Mouse (Mus musculus) ZHBTc4 (cell line): ENCODE results near the gene Eef1akmt2.

Experiments used
- DNase-seq: peaks from one replicate; pipeline ENCODE4 v3.0.0-alpha.2; 2011; ENCODE audit warnings: low read depth, low spot score

The Eef1akmt2 gene

DNA sequence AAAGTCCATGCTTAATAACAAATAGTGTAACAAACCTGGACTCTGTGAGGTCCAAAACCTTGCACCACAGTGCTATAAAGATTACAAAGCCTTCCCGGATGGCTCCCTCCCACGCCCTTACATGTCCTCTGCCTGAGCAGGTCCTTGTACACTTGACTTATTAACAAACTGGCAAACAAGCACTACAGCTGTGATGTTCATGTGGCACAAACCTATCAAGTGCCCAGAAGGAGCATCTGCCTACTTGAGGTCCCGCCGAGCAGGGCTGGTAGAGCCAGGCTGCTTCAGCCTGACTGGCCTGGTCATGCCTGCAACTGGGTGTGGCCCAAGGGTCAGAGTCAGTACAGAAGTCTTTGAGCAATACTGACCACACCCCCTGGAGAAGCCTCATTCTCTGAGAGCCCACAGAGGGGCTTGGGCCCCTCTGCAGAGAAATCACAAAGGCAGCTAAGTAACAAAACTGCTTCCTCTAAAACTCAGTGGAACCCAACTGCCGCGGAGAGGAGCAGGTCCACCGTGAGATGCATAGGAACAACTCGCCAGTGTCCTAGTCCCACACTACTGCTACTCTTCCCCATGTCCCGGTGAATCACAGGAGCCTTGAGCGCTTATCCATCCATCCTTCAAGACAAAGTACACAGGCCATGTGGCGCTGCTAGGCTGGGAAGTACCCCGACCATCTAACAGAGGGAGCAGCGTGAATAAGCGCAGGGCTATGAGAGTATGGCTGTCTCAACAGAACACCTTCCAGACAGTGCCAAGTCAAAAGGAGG lies 61.8 kb downstream of the Eef1akmt2 start:
- DNase-seq, result no peak

DNA sequence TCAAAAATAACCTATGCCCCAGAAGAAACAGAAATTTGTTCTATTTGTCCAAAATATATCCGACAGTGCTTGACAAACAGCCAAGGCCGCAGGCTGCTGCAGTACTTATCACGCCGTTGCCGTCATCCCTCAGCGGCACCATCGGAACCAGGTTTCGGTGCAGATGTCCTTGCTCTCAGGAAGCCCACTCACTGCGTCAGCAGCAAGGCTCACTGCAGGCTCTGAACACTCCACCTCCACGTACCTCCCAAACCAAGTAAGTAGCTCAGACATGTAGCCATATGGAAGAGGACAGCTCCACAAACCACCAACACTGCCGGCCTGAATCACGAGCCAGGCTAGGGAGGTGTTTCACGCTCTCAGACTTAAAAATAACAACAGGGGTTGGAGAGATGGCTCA lies 63.6 kb downstream of the Eef1akmt2 start:
- no peak for DNase-seq

DNA sequence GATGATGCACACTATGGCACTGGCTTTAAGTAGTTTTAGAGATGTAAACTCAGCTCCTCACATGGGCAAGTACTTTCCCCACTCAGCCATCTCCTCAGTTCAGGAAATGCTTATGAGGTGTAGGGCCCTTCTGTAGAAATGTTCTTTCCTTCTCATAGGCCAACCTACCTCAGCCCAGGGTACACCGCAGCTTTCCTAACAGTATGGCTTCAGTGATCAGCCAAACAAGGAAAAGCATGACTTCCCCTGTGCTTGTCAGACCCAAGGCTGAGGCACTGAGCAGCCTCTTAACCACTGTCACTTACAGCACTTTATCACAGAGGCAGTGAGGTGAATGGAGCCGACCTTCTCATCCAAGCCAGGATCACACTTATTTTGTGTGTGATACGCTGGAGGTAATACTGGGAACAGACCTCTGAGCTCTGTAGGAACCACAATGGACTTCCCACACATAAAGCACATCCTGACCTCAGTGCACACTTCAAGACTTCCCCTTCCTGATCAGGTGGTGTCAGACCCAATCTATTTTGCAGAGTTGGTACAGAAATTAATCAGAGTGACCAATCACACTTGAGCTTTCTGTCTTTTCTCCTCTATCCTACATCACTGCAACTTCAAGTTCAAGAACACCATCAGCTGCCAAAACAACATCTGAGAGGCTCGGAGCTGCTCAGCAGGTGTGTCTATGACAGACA lies 64.8 kb downstream of the Eef1akmt2 start:
- DNase-seq, result no peak

DNA sequence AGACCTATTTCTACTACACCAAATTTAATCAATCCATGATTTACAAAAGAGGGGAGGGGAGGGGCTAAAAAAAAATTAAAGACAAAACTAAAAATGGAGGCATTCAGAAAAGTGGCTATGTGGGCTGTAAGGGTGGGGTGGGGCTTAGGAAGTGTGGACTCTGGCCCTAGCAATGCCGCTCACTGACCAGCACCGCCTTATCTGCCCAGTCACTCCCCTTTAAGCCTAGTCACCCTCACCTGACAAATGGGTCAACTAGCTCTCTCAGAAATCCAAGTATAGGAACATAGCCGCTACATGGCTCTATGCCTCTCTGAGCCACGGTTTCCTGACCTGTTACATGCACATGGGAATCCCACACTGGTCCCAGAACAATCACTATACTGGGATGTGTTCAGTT lies 65.5 kb downstream of the Eef1akmt2 start:
- no peak for DNase-seq

DNA sequence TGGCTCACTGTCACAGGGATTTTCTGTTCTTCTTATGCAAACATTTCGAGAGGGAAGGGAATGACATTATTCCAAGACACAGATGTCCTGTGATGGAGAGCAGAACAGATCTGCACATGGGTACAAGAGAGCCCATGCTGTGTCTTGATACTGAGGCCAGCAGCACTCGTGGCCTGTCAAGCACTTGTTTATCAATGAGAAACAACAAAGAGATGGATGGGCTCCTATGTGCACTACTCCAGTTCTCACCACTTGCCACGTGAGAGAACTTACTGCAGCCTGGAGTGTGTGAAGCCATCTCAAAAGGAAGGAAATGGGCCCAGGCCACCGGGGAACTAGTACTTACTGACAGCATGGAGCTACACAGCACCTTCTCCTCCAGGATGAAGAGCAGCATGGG lies 66.0 kb downstream of the Eef1akmt2 start:
- no peak for DNase-seq

DNA sequence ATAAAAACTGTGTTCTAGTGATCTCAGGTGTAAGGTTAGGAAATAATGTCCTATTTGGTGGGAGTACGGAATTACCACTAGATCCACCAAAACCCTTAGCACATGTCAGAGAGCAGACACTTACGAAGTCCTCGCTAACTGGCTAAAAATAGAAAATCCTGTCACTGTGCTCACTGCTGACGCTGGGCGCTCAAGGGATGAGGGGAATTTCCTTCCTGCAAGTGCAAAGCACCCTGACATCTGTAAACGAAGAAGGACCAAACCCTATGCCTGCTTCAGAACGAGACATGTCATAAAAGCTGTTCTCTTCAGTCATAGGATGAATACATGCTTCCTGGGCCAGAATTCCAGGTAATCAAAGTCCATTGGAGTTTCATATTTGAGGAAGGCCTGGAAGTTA lies 66.5 kb downstream of the Eef1akmt2 start:
- DNase-seq, result no peak

DNA sequence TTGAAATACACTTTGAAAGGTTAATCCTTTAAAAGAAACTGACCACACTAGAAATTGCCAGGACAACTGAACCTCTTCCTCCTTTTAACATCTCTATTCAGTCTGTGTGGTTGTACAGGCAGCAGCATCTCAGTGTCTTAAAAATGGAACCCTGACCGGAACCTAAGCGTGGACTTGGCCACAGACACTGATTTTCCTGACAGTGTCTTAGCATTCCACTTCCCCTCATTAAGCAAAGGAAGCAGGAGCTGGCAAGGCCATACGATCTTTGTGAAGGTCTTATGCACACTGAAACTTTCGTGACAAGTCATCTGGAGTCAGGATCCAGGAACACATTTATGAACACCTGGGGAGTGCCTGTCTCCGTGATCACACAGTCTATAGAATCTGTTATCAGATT lies 68.4 kb downstream of the Eef1akmt2 start:
- no peak for DNase-seq

DNA sequence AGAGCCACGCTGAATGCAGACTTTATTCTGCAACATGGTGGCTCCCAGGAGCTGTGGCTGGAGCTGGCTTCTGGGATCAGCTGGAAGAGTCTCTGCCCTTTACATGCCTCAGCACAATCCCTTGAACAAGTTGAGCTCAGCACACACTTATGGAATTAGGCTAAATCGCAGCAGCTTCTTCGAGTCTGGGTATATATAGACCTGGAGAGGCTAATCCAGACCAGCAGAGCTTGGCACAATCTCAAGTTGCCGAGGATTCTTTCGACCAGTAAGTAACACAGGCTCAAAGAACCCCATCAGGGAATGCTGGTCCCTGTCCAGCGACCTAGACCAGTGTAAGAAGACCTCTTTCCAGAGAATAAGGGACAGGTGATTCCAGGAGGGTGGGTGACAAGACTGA lies 70.6 kb downstream of the Eef1akmt2 start:
- no peak for DNase-seq

DNA sequence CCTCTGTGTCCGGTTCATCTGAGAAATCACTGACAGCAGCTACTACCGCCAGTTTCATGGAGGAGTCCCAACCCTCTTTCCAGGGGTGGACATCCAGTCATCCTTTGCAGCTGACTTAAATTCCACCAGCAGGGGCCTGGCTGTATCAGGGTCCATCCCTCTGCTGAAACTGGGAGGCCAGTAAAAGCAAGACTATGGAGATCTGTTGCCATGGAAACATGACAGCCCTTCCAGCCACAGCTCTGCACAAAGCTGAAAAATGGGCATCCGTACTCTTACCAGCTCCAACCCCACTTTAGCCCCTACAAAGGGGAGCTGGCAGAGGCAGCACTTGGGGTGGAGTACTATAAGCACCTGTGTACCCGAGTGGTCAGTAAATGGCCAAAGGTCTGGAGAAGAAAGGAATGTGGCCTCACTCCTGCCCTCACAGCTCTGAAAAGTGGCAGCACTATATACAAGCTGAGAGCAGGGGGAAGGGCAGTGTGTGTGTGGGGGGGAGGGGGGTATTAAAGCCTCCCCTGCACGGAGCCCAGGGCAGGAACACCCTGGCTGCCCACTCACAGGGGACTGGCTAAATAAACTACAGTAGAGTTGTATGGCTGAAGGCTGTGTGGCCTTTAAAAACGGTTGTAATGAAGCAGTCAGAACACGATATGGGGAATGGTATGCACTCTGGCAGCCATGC lies 71.2 kb downstream of the Eef1akmt2 start:
- DNase-seq, result peak; percentile 42

DNA sequence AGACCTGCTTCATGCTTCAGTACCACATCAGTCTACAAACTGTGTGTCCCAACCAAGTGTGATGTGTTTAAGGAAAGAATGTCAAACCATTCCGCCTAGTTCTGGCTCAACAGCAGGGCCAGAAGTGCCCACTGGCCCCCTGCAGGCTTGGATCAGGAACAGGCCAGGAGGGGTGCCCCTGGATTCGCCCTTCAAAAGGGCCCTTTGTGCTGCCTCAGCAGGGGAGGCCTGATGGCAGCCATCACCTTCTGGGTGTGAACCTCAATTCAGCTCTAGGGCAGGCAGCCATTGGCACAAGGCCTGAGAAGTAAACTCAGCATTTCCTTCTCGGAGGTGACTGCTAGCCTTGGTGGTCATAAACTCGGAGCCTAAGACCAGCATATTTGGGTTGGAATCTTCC lies 71.9 kb downstream of the Eef1akmt2 start:
- peak; percentile 94 for DNase-seq

DNA sequence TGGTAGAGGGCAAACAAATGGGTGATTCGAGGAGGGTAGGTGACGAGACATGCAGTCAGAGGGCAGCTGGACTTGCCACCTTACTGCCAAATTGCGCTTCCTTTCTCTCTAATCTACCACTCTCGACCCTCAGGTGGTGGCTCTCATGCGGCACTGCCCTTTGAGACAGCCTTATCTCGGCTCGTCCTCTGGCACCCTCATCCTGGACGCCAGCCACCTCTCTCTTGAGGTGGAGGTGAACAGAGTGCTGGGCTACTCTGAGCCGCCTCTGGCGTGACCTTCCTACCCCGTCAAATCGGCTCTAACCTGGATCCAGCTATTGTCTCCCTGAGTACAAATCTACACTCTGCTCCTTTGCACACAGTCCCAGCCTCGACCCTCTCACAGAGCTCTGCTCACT lies 73.8 kb downstream of the Eef1akmt2 start:
- DNase-seq, result no peak

DNA sequence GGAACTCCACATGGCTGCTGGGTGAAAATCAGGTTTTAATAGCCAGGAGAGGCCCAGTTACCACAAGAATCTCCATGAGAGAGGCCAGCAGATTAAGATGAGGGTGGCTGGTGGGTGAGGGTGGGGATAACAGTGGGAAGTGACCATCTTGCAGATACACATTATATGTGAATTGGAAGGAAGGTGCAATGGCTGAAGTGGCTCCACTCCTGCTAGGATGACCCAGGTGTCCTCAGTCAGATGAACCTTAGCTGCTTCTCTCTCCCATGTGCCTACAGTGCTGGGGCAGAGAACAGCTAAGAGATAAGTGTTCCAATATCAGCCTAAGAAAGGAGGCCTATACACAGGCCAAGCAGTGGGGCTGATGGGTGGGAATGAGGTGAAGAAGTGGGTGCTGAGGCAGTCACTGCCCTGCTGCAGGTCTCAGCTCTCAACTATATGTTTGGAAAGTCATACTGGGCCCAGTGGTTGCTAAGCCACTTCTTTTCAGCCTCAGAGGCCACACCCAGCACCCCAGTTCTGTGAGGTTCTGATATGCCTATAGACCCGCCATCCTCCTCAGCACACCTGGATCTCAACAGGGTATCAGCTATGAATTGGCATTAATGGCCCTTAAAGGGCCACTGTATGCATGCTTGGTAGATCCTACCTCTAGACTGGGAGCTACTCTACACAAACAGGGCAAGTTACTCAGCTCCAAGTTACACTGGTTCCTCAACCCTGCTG lies 74.6 kb downstream of the Eef1akmt2 start:
- DNase-seq, result no peak
